Mouse (Mus musculus) embryonic facial prominence, embryonic 11.5 days (tissue): ENCODE data around the gene Rab31. TPM values are rescaled to one million over a fixed set of nuclear protein-coding genes. Genes with fewer than 3 reads are reported as not detected.

ENCODE experiments used
- ATAC-seq: fragments of 200-750 bp; cut with Nextera tagmentation; replicated peaks from 2 replicates; pipeline ENCODE4 v1.8.0; 2017; ENCODE audit warnings: low read depth; ENCODE audit not compliant: insufficient number of reproducible peaks, low FRiP score, low TSS enrichment
- DNase-seq: peaks from one replicate; pipeline ENCODE4 v3.0.0-alpha.2; 2015; ENCODE audit warnings: low spot score
- H3K27ac ChIP-seq: fragments of 300-500 bp; sonication (generic); replicated peaks from 2 replicates; pipeline ENCODE4 v1.5.1; 2014; ENCODE audit warnings: mild to moderate bottlenecking, low read depth, low read length, control low read depth
- H3K27me3 ChIP-seq: fragments of 300-500 bp; sonication (generic); 2 replicates; pipeline ENCODE4 v1.6.1; 2014; ENCODE audit warnings: mild to moderate bottlenecking, low read length, moderate library complexity, mixed read lengths; ENCODE audit not compliant: control insufficient read depth, insufficient read depth
- H3K36me3 ChIP-seq: fragments of 300-500 bp; sonication (generic); replicated peaks from 2 replicates; pipeline ENCODE4 v1.6.1; 2014; ENCODE audit warnings: low read depth, mild to moderate bottlenecking, low read length, moderate library complexity, mixed read lengths; ENCODE audit not compliant: control insufficient read depth, insufficient read depth
- H3K4me1 ChIP-seq: fragments of 300-500 bp; sonication (generic); 2 replicates; pipeline ENCODE4 v1.6.1; 2014; ENCODE audit warnings: low read length, mixed read lengths; ENCODE audit not compliant: control insufficient read depth, insufficient read depth
- H3K4me2 ChIP-seq: fragments of 300-500 bp; sonication (generic); 2 replicates; pipeline ENCODE4 v1.6.1; 2014; ENCODE audit warnings: low read depth, mild to moderate bottlenecking, control low read depth, low read length, moderate library complexity
- H3K4me3 ChIP-seq: fragments of 300-500 bp; sonication (generic); 2 replicates; pipeline ENCODE4 v1.5.1; 2014; ENCODE audit warnings: low read depth, low read length, control low read depth
- H3K9ac ChIP-seq: fragments of 300-500 bp; sonication (generic); replicated peaks from 2 replicates; pipeline ENCODE4 v1.6.1; 2014; ENCODE audit warnings: mild to moderate bottlenecking, control low read depth, low read length
- H3K9me3 ChIP-seq: fragments of 300-500 bp; sonication (generic); replicated peaks from 2 replicates; pipeline ENCODE4 v1.6.1; 2016; ENCODE audit warnings: mild to moderate bottlenecking, low read length, inconsistent platforms, mixed read lengths; ENCODE audit not compliant: control insufficient read depth
- WGBS: fragments of 180-500 bp; shearing (Covaris S2); extraction: QIAGEN DNeasy Blood & Tissue Kit; methylation state at CpG from one replicate; pipeline ENCODE4 v1.1.7; 2014; 5-methylcytosine and 5-hydroxymethylcytosine counted together
- polyA plus RNA-seq: library from polyadenylated mRNA; unstranded; fragments of >200 nt; fragmentation: Nextera tagmentation; extraction: Ambion mirVana; gene quantifications from 2 replicates; pipeline ENCODE4 v1.2.1, GENCODE M21; 2014

Rab31 gene
- polyA plus RNA-seq, 1 experiment from 2014 or later: 80.5 TPM

DNA sequence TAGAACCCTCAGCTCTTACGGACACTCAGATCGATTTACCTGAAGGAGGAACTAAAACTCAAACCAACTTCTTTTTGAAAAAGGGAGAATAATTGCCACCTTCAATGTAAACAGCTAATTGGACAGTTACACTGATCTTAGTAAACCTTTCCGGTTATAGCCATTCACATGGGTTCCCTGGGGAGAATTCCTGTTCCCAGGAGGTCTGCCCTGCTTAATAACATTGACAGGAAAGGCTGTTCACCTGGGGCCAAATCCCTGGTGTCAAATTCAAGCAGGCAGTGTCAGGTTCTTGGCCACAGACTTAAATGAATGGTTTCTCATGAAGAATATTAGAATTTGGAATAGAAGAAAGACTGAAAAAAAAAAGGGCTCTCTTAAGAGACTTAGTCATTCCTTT lies 96.6 kb downstream of the Rab31 start:
- 71% methylated on average over 3 of the region's 3 CpGs for WGBS
- H3K27ac ChIP-seq: no peak overlapping the region
- ATAC-seq (no peak), DNase-seq (peak; percentile 12)
- no peak overlapping the region for H3K4me2 ChIP-seq
- no peaks in the 10 kb centered on the region for H3K9me3 ChIP-seq
- no peak overlapping the region for H3K4me3 ChIP-seq
- no peak overlapping the region for H3K9ac ChIP-seq
- no peaks in the 10 kb centered on the region for H3K36me3 ChIP-seq
- H3K27me3 ChIP-seq: no peaks in the 10 kb centered on the region
- H3K4me1 ChIP-seq: no peaks in the 10 kb centered on the region

DNA sequence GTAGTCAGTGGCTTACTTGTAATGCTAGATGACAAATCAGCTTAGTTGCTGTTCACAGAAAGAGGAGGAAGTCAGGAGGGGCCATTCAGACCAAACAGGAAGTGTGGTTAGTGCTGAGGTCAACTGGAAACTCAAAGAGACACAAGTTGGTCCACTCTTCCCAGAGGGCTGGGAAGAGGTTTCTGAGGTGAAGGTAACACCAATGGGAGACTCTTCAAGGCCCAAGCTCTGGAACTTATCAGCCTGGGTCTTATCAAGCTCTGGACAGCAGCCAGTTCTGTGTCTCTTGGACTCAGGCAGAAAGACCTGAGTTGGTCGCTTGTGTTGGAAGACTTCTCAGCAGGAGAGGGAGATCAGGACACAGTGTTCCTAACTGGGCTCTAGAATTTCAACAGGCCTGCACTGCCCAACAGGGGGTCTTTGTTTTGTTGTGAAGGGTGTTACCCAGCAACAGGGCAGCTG lies 97.8 kb downstream of the Rab31 start:
- DNase-seq (no peak), ATAC-seq (no peak)
- H3K27me3 ChIP-seq: no peaks in the 10 kb centered on the region
- no peak overlapping the region for H3K4me3 ChIP-seq
- H3K36me3 ChIP-seq: no peaks in the 10 kb centered on the region
- H3K4me2 ChIP-seq: no peak overlapping the region
- WGBS: 68% methylated on average over 1 of the region's 1 CpGs
- no peaks in the 10 kb centered on the region for H3K9me3 ChIP-seq
- no peaks in the 10 kb centered on the region for H3K4me1 ChIP-seq
- no peak overlapping the region for H3K9ac ChIP-seq
- H3K27ac ChIP-seq: no peak overlapping the region

DNA sequence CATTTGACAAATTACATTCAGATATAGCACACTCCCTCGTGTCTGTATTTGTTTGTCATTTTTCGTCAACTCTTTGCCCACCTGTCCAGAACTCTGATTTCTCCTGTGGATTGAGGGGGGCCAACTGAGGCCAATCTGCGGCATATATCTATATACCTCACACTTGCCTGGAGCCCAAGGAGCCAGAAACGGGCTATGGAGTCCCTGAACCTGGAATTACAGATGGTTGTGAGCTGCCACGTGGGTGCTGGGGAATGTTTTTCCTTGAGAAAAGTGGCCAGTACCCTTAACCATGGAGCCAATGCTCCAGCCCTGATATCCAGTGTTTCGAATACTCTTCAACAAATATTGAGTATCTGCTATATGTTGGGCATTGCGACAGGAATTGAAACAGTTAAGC lies 99.6 kb downstream of the Rab31 start:
- H3K36me3 ChIP-seq: no peaks in the 10 kb centered on the region
- H3K27me3 ChIP-seq: no peaks in the 10 kb centered on the region
- no peaks in the 10 kb centered on the region for H3K9me3 ChIP-seq
- ATAC-seq: no peak
- no peak overlapping the region for H3K4me3 ChIP-seq
- H3K27ac ChIP-seq: no peak overlapping the region
- 92% methylated on average over 7 of the region's 7 CpGs for WGBS
- DNase-seq: no peak
- H3K9ac ChIP-seq: no peak overlapping the region
- H3K4me1 ChIP-seq: no peaks in the 10 kb centered on the region
- no peak overlapping the region for H3K4me2 ChIP-seq

DNA sequence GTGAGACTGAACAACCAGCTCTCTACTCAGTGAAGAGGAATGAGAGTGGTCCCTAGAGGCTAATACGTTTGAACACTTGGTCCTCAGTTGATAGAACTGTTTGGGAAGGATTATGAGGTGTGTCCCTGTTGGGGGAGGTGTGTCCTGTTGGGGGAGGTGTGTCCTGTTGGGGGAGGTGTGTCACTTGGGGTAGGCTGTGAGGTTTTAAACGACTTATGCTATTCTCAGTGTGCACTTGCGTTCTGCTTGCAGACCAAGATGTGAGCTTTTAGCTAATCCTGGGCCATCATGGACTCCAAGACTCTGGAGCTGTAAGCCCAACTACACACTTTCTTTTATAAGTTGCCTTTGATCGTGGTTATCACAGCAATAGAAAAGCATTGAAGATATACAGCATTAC lies 103.5 kb downstream of the Rab31 start:
- Histone ChIP-seq H3K36me3 (no peaks in the 10 kb centered on the region), H3K27me3 (no peaks in the 10 kb centered on the region), H3K9ac (no peak overlapping the region), H3K4me3 (no peak overlapping the region), H3K27ac (no peak overlapping the region), H3K9me3 (no peaks in the 10 kb centered on the region), H3K4me2 (no peak overlapping the region), H3K4me1 (no peaks in the 10 kb centered on the region)
- DNase-seq (no peak), ATAC-seq (no peak)
- WGBS: 88% methylated on average over 4 of the region's 4 CpGs

DNA sequence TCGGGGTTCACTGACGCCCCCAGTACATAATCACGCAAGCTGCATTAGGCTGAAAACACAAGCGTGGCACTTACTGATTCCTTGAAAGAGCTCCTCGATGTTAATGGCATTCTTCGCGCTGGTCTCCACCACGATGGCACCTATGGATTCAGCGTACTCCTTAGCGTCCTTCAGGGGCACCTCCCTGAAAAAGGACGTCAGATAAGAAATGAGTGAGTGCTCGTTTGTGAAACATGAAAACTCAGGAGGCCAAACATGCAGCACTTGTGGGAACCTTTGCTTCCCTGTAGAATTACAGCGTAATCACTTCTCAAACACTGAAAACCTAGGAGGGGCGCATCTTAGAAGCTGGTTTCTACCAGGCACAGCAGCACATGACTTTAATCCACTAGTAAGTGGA lies 104.8 kb downstream of the Rab31 start:
- Histone ChIP-seq H3K9me3 (no peaks in the 10 kb centered on the region), H3K9ac (no peak overlapping the region), H3K27me3 (no peaks in the 10 kb centered on the region), H3K36me3 (no peaks in the 10 kb centered on the region), H3K4me3 (no peak overlapping the region), H3K27ac (no peak overlapping the region), H3K4me1 (no peaks in the 10 kb centered on the region), H3K4me2 (no peak overlapping the region)
- no peak for ATAC-seq
- DNase-seq: no peak
- WGBS: 88% methylated on average over 14 of the region's 14 CpGs

DNA sequence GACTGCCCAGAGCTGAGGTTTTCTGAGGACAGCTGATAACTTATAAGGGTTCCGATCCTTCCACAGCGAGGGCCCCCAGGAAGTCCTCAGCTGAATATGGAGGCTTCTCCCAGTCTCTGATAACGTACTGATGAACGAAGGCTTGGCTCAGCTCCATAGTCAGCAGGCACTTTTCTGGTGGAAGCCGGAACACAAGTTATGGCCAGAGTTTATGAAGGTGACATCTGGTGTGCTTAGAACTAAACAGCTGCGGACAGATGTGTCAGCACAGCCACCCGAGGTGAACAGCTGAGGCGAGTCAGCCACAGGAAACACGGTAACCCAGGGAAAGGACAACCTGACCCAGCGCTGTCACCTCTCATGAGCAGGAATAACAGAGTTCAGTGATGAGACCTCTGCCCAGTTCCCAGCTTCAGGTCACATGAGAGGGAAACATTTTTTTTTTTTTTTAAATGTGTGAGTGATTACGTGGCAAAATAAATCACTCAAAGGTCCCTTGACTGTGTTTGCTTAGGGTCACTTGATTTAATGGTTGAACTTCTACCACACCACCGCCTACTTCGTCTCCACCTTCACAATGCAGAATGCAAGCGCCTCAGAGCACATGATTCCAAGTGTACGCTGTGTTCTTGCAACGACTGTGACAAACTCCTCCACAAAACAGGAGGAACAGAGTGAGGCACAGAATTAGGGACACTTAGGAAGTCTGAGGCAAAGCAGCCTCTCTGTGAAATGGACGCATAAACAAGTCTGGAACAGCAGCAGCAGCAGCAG lies 106.0 kb downstream of the Rab31 start:
- 71% methylated on average over 17 of the region's 17 CpGs for WGBS
- no peak overlapping the region for H3K27ac ChIP-seq
- H3K4me3 ChIP-seq: no peak overlapping the region
- ATAC-seq (no peak), DNase-seq (no peak)
- no peaks in the 10 kb centered on the region for H3K36me3 ChIP-seq
- no peaks in the 10 kb centered on the region for H3K4me1 ChIP-seq
- no peaks in the 10 kb centered on the region for H3K27me3 ChIP-seq
- no peak overlapping the region for H3K9ac ChIP-seq
- H3K4me2 ChIP-seq: no peak overlapping the region
- H3K9me3 ChIP-seq: no peaks in the 10 kb centered on the region

DNA sequence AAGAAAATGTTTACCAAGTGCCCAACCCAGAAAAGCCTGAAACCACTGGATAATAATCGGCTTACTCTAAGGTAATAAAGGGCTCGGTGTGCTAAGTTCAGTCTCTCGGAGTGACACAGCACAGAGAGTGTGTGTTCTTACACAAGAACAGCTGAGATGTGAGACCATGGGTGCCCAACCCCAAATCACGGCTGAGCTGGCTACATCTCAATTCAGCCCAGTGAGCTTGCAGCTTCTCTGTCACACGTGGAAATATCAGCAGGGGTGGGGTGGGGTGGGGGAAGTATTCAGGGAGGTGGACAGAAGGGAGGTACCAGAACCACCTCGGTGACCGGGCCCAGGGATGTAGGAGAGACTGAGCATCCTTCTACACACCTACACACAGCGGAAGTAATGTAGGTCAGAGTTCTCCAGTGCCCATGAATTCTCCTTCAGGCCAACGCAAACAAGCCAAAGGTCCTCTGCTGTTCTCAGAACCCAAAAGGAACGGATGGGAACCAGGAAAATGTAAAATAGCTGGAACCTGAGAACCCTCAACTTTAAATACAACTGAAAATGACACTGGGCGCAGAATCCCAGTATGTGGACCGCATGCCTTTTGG lies 106.7 kb downstream of the Rab31 start:
- no peak overlapping the region for H3K27ac ChIP-seq
- no peaks in the 10 kb centered on the region for H3K36me3 ChIP-seq
- DNase-seq (no peak), ATAC-seq (no peak)
- no peaks in the 10 kb centered on the region for H3K27me3 ChIP-seq
- H3K9me3 ChIP-seq: no peaks in the 10 kb centered on the region
- no peaks in the 10 kb centered on the region for H3K4me1 ChIP-seq
- WGBS: 88% methylated on average over 12 of the region's 12 CpGs
- H3K4me2 ChIP-seq: no peak overlapping the region
- H3K9ac ChIP-seq: no peak overlapping the region
- no peak overlapping the region for H3K4me3 ChIP-seq

DNA sequence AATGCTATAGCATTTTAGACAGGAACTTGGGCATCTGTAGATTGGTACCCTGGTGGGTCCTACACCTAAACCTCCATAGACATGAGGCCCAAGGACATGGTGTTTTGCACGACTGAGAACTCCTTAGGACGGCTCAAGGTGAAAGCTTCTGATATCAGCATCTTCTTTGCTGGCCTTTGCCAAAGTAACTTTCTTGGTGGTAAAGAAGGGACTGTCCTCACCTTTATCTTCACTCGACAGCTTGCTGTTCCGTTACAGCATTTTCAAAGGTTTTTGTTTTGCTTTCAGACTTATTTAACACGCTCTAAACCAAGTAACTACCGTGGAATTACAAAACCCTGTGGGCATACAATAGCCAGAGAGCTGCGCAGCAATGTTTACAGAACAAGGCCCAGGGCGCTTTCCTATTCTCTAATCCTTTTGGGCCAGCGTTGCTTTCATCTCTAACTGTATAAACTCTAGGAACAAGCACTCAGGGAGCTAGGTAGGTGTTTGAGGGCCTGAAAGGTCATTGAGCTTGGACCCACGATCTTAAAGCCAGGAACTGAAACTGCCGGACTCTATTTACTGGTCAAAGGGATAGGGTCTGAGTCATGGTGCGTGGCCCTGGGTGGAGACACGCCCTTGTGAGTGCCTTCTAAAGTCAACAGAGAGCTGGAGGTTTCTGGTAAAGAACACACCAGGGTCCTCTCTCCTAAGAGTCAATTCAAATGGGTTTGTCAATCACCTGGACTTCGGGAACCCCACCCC lies 109.0 kb downstream of the Rab31 start:
- Histone ChIP-seq H3K27me3 (no peaks in the 10 kb centered on the region), H3K9ac (no peak overlapping the region), H3K27ac (no peak overlapping the region), H3K9me3 (no peaks in the 10 kb centered on the region), H3K4me3 (no peak overlapping the region), H3K4me1 (no peaks in the 10 kb centered on the region), H3K36me3 (no peaks in the 10 kb centered on the region), H3K4me2 (no peak overlapping the region)
- WGBS: 75% methylated on average over 14 of the region's 14 CpGs
- ATAC-seq: no peak
- no peak for DNase-seq
